Mouse (Mus musculus): ENCODE results near the gene Sugp2. TPM values are rescaled to one million over a fixed set of nuclear protein-coding genes. Genes with fewer than 3 reads are reported as not detected.
"Not testable (repeated sequence)": the region's sequence is repeated elsewhere in the genome, so short reads cannot be mapped to it uniquely, and the experiment has no call there.

Gene Sugp2
- 10 to 100 TPM; 37.3 to 39.1 TPM for total RNA-seq (2021)
- long read RNA-seq, experiment 1, transcript Sugp2-201 (11 exons, 3,874 nt) = major isoform, 17 of 36 reads
- long read RNA-seq, experiment 1, partial matches to known transcripts = 5 of 36 reads
- long read RNA-seq, experiment 1, other reads (novel, unspliced or antisense) = 14 of 36 reads
- long read RNA-seq, experiment 2, partial matches to known transcripts = 3 of 9 reads
- long read RNA-seq, experiment 2, other reads (novel, unspliced or antisense) = 3 of 9 reads

GRCm38 (mm10) chr8:70234080-70234780 lies at the start of gene Sugp2, which contains the start of gene Armc6:
TSS of gene Sugp2 (plus strand) at chr8:70234226.
TSS of gene Armc6 (minus strand) at chr8:70234466.
- DNase-seq = peak; percentile 97

- peak; percentile 44 to 60 for DNase-seq
Observed at GRCm38 (mm10) chr8:70188707-70189106, 45.3 kb upstream of the Sugp2 start.

GRCm38 (mm10) chr8:70193238-70193637 lies 40.8 kb upstream of the Sugp2 start:
- peak in 1 of 2 experiments; percentile 42 for DNase-seq

GRCm38 (mm10) chr8:70194191-70194590 lies 39.8 kb upstream of the Sugp2 start:
- DNase-seq = no peak

GRCm38 (mm10) chr8:70195762-70196161 lies 38.3 kb upstream of the Sugp2 start:
- DNase-seq = no peak

- DNase-seq = no peak
Observed at GRCm38 (mm10) chr8:70197603-70198002, 36.4 kb upstream of the Sugp2 start.

GRCm38 (mm10) chr8:70200098-70200681 lies 33.8 kb upstream of the Sugp2 start:
- DNase-seq = peak; percentile 46 to 57

- DNase-seq = no peak
Observed at GRCm38 (mm10) chr8:70201417-70201816, 32.6 kb upstream of the Sugp2 start.

- DNase-seq = no peak
Observed at GRCm38 (mm10) chr8:70203072-70203471, 31.0 kb upstream of the Sugp2 start.

GRCm38 (mm10) chr8:70204757-70205156 lies 29.3 kb upstream of the Sugp2 start:
- no peak for DNase-seq

GRCm38 (mm10) chr8:70208130-70208529 lies 25.9 kb upstream of the Sugp2 start:
- DNase-seq = no peak

- no peak for DNase-seq
Observed at GRCm38 (mm10) chr8:70210538-70210937, 23.5 kb upstream of the Sugp2 start.

GRCm38 (mm10) chr8:70211275-70211674 lies 22.8 kb upstream of the Sugp2 start:
- DNase-seq = no peak

GRCm38 (mm10) chr8:70211726-70212111 lies 22.3 kb upstream of the Sugp2 start:
- no peak for DNase-seq

- peak; percentile 98 to 99 for DNase-seq
Observed at GRCm38 (mm10) chr8:70212112-70213055, 21.6 kb upstream of the Sugp2 start, which contains the start of gene Slc25a42. TSS of gene Slc25a42 (minus strand) at chr8:70212305.

GRCm38 (mm10) chr8:70214411-70214810 lies 19.6 kb upstream of the Sugp2 start:
- no peak for DNase-seq

- no peak for DNase-seq
Observed at GRCm38 (mm10) chr8:70215092-70215491, 18.9 kb upstream of the Sugp2 start.

GRCm38 (mm10) chr8:70216161-70216560 lies 17.9 kb upstream of the Sugp2 start:
- not testable (repeated sequence) for DNase-seq

GRCm38 (mm10) chr8:70216566-70216965 lies 17.5 kb upstream of the Sugp2 start:
- DNase-seq = peak; percentile 85 to 90

- DNase-seq = no peak
Observed at GRCm38 (mm10) chr8:70217441-70217840, 16.6 kb upstream of the Sugp2 start.

GRCm38 (mm10) chr8:70219107-70219684 lies 14.8 kb upstream of the Sugp2 start:
- no peak for DNase-seq
